Mouse (Mus musculus): ENCODE results near the gene Nfic. TPM values are rescaled to one million over a fixed set of nuclear protein-coding genes. Genes with fewer than 3 reads are reported as not detected.

The Nfic gene
- total RNA-seq, 2 experiments from 2014 or later, result 3.0 to 15.9 TPM

DNA sequence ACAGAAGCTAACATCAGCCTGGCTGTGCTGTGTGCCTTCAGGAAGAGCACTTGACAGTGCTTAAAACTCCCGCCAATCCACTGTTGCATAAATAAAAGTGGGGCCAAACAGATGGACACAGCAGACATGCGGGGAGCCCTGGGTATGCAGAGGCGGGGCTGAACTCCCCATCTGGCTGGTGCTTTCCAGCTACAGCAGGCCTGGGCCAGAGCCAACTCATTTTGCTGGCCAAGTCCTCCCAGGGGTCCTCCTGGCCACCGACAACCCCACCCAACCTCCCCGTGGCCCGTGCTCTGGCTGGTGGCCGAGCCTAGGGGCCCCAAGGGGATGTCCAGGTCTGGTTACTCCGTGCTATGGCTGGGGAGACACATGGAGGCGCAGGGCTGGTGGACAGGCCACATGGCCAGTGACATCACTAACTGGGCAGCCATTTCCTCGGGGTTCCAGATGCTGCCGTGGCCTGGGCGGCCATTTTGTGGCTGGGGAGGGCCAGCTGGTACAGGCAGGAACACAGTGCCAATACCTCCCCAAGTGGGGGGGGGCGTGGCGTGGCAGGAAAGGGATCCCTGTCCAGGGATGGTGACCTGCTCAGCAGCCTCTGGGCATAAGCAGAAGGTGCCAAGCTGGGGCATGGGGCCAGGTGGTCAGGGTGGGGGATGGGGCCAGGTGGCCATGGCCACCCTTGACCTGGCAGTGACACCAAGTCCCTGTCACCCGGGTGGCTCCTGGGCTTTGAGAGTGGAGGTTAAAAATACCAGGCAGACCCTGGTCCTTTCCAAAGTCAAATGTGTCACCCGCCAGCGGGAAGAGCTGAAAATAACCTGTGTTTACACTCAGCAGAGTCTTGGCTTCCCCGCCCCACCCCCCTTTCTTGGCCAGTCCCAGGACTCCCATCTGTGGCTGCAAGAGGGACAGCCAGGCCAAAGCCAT is 43.7 kb downstream of the Nfic start:
- ATAC-seq (replicated peaks; ENCODE audit: low FRiP score, low TSS enrichment, poor library complexity, severe bottlenecking), result no peak

DNA sequence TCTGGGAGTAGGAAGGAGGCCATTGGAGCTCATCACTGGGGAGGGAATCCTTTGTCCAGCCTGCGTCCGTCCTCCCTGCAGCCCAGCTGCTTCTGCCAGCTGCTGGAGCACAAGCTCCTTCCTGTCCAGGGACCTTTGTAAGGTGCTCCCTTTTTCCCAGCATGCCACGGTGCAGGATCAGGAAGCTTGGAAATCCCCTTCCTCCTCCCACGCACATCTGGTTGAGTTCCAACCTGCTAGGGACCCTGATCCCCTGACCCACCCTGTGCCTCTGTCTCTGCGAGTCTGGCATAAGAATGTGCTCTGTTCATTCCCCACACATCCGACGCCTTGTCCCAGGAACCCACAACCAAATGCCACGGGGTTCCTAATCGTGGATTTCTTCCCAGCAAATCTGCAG is 44.5 kb downstream of the Nfic start:
- no peak for ATAC-seq (replicated peaks; ENCODE audit: low FRiP score, low TSS enrichment, poor library complexity, severe bottlenecking)

DNA sequence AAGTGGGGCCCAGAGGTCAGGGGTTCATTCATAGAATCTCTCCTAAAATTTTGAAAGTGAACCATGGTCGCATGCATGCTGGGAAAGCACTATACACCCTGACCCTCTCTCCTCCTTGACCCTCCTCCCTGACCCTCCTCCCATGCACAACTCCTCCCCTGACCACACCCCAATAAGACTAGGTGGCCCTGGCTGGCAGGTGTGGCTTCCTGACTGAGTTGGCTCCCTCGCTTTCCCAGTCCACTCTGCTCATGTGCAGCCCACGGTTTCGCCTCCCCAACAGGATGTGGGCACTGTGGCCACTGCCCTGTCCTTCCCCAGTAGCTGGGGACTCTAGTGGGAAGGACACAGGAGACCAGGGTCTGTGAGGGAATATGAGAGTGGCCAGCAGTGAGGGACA is 45.1 kb downstream of the Nfic start:
- no peak for ATAC-seq (replicated peaks; ENCODE audit: low FRiP score, low TSS enrichment, poor library complexity, severe bottlenecking)

DNA sequence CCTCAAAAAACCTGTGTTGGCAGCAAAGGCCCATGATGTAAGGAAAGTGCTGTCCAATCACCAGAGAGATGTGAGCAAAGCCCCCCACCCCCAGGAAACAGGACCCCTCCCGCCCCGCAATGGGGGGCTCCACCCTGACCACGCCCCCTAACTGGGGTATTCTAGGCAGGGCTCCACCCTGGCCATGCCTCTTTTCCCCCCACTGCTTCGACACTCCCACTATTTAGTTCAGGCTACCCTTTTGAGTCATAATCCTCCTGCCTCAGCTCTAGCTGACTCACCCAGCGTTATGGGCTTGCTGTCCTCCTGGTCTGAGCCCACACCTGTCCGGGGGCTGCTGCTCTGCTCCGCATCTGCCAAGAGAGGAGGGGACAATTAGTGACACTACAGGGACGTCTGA is 46.1 kb downstream of the Nfic start:
- ATAC-seq (replicated peaks; ENCODE audit: low FRiP score, low TSS enrichment, poor library complexity, severe bottlenecking), result no peak

DNA sequence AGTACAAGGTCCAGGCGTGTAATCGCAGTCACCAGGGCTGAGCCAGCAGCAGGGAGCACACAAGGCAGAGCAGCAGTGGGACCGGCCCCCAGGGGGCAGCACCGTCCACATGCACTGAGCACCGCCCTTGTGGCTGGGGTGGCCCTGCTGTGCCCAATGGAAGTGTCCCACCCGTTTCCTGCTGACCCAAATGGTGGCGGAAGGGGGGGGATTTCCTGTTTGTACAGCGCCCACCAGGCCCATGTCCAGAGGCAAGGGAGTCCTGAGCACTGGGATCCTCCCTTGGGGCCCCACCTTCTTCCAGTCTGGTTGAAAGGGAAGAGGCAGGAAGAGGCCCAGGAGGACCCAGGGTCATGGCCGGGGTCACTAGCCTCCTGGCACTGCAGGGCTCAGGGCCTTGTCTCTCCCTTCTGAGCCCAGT is 46.6 kb downstream of the Nfic start:
- ATAC-seq (replicated peaks; ENCODE audit: low FRiP score, low TSS enrichment, poor library complexity, severe bottlenecking), result peak; percentile 72

DNA sequence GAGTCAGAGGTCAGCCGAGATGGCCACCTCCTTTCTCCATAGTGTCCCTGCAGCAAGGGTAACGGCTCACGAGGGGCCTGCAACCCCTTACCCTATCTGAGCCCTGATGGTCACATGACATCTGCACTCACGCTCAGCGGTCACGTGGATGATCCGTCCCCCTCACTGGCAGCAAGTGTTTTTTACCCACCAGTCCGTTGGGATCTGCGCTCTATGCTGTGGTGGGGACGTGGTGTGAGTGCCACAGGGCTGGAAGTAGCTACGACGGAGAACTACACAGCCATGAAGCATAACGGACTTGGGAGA is 47.1 kb downstream of the Nfic start:
- no peak for ATAC-seq (replicated peaks; ENCODE audit: low FRiP score, low TSS enrichment, poor library complexity, severe bottlenecking)

DNA sequence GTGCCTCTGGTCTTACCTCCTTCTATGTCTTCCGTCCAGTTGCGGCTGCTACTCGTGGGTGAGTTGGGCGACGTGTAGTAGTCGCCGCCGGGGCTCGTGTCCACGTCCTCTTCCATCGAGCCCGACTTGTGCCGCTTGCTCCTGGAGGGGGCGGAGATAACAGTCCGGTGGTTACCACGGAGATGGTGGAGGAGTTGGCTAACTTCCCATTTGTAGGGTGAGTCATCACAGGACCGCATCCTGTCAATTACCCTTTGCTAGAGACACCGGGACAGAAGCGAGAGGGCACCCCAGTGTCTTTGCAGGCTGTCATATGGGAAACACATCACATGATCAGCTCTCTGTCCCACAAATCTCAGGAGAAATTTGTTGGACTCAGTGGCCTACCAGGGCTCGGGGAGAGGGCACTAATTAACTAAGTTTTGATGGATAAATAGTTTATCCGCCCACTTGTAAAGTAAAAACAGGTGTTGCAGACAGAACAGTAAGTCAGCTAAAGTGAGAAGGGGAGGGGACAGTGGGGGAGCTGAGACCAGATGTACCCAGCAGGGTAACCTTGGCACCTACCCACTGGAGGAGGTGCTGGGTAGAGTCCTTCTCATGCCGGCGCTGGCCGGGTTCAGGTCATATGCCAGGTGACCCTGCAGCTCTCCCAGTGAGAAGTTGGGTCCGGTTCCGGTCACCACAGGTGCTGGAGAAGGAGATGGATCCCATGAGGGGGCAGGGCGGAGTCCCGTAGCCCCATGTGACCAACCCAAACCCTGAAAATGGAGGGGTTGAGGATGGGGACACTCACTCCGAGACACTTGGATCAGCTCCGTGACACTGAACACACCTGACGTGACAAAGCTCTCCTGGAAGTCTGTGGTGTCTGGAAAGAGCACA is 47.7 kb downstream of the Nfic start:
- peak; percentile 23; the same call in 1 of the 2 replicates for ATAC-seq (replicated peaks; ENCODE audit: low FRiP score, low TSS enrichment, poor library complexity, severe bottlenecking)

DNA sequence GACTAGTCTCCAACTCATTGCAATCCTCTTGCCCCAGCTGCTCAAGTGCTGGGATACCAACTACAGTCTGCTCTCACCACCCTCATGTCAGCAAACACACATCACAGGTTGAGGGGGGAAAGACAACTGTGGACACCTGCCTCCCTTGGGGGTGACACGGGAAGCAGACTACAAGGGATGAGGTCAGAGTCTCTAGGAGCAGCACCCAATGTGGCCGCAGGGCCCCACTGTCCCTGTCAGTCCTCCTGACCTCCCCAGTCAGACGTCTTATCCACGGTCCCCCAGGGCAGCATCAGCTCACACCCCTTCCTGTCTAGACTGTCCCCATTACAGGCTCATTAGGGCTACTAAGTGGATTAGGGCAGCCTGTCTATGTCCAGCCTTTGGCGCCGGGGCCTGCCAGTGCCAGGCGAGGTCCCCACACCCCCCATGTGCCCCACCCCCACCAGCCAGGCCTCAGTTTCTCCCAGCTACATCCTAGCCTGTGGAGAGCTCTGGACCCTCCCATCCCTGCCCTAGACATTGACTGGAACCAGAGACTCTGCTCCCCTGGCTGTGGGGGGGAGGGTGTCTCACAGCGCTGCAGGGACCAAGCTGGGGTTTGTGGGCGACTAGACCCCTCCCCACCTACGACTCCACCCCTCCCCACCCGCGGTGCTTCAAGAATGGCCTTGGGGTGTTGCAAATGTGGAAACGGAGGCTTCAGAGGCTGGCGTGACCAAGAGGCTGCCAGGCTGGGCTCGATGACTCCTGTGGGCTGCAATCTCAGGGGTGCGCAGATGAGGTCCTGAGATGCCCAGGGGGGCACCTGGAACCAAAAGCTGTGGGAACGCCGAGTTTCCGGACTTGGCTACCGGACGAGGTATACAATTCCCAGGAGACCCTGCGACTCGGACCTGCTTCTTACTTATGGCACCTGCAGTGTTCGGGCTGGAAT is 48.7 kb downstream of the Nfic start:
- ATAC-seq (replicated peaks; ENCODE audit: low FRiP score, low TSS enrichment, poor library complexity, severe bottlenecking), result no peak

DNA sequence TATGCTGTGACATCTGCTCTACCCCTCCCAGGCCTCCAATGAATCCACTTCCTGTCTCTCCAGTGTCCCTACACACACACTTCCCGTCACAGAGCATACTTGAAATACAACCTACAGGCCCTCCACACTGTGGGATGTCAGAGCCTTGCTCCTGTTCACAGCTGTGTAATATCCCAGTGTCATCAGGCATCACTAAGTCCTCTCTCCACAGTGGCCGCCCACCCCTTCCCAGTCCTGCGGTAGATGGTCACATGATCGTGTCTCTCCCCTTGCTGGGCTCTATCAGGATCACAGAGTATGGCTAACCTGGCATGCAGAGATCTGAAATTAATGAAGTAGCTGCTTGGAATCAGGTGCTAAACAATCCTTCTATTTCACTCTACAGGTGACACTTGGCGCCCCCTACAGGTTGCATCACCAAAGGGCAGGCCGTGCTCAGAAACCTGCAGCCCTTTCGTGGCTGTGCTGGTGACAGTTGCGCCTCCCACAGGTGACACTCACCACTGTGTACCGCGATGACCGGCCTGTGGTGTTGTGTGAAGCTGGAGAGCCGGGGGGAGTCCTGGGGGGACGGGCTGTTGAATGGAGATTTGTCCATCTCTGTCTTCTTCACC is 49.7 kb downstream of the Nfic start:
- ATAC-seq (replicated peaks; ENCODE audit: low FRiP score, low TSS enrichment, poor library complexity, severe bottlenecking), result no peak; the same call in 1 of the 2 replicates

DNA sequence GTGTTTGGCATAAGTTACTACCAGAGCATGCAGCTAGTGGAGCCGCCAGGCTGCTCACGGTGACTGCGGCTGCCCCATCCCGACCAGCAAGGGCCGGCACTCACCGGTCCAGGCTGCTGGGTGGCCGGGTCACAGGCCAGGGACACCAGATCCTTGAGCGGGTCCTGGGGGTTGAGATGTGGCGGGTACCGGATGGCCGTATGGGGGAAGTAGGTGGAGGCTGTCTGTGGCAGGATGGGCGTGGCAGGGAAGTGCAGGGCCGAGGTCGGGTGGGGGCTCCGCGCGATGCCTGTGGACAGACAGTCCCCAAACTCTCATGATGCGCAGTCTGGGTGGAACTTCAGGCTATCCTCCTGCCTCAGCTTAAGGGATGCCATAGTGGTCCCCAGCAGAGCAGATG is 50.7 kb downstream of the Nfic start:
- ATAC-seq (replicated peaks; ENCODE audit: low FRiP score, low TSS enrichment, poor library complexity, severe bottlenecking), result no peak

DNA sequence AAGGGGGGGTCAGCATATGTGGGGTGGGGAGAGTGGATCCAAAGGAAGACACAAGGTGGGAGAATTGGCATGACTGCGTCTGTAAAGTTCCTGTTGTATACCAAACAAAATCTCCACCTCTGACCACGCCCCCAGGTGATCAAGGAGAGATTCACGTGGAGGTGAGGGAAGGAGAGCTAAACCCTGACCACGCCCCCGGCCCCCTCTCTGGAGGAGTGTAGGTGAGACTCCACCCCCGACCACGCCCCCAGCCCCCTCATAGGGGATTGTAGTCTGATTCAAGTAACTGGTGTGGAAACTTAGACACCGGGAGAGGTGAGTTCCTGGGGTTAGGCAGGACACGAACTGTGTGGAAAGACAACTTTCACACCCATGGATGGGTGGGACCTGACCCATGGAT is 51.4 kb downstream of the Nfic start:
- ATAC-seq (replicated peaks; ENCODE audit: low FRiP score, low TSS enrichment, poor library complexity, severe bottlenecking), result no peak

DNA sequence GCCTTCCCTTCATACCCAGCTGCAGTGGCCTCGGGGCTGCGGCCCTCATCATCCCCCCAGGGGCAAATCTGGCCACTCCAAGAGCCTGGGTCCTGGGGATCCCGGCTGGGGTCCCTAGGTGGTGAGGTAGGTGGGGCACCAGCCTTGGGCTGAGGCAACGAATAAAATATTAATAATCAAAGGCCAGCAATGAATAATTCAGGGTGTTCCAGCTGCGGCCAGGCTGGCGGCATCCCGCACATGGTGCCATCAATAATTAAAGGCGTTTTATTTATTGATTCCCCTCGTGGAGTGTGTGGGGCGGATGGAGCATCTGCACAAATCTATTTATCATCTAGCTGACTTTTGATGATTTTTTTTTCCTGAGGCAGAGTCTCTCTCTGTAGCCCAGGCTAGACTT is 51.9 kb downstream of the Nfic start:
- ATAC-seq (replicated peaks; ENCODE audit: low FRiP score, low TSS enrichment, poor library complexity, severe bottlenecking), result no peak

DNA sequence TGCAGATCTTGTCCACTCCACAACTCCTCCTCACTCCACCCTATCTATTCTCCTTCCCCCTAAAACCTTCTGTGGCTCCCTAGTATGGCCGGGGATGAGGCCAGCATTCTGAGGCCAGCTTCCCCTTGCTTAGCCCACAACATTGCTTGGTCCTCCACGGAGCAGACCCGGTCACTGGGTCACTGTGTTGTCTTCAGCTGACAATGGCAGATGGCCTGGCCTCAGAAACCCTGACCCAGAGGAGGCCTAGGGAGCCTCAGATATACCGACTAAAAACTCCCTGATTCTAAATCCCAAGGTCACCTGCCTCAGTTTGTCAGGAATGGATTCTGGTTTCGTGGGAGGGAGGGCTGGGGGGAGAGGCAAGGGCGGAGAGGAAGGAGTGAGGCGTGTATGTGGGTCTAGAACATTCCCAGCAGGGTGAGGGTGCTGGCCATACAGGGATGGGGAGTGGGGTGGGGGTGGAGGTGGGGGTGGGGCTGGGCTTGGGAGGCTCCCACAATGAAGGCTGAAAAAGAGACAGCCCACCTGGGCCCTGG is 53.1 kb downstream of the Nfic start:
- ATAC-seq (replicated peaks; ENCODE audit: low FRiP score, low TSS enrichment, poor library complexity, severe bottlenecking), result no peak

DNA sequence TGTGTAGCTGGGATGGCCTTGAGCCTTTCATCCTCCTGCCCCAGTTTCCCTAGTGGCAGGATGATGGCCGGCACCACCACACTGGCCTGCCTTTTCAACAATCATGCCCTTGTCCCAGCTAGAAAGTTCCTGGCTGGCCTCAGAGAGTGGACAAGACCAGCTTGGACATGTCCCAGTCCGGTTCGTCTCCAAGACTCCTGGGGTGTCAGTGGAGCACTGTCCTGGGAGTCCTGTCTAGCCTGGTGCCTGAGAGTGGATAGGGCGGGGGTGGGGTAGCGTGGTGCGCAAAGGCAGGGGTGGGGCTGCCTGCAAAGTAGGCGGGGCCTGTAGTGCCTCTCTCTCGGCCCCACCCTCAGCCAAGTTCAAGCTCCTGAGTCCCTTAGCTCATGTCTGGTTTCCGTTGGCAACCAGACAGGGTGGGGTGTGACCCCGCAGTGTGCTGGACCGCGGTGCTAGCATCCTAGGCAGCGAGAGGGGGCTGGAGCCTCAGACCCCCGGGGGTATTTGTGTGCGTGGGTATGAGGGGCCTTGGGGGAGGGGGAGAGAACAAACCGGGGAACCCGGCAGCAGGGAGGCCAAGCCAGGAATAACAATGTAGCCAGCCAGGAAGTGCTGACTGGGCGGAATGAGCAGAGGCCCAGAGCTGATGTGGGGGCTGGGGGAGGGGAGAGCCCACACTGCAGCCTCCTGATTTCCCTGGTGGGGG is 53.8 kb downstream of the Nfic start:
- ATAC-seq (replicated peaks; ENCODE audit: low FRiP score, low TSS enrichment, poor library complexity, severe bottlenecking), result peak; percentile 64

DNA sequence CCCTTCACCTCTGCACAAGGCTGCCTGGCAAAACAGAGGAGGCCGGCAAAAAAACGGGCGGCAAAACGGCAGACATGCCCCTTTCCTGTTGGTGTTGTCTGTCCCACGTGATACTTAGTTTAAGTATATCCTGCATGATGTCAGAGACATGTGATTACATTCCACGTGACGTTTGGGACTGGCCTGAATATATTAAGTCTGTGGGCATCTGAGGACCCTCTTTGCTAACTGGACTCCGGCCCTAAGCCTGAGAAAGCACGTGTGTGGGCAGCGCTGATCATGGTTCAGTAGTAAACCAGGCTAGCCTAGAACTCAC is 54.3 kb downstream of the Nfic start:
- no peak for ATAC-seq (replicated peaks; ENCODE audit: low FRiP score, low TSS enrichment, poor library complexity, severe bottlenecking)

DNA sequence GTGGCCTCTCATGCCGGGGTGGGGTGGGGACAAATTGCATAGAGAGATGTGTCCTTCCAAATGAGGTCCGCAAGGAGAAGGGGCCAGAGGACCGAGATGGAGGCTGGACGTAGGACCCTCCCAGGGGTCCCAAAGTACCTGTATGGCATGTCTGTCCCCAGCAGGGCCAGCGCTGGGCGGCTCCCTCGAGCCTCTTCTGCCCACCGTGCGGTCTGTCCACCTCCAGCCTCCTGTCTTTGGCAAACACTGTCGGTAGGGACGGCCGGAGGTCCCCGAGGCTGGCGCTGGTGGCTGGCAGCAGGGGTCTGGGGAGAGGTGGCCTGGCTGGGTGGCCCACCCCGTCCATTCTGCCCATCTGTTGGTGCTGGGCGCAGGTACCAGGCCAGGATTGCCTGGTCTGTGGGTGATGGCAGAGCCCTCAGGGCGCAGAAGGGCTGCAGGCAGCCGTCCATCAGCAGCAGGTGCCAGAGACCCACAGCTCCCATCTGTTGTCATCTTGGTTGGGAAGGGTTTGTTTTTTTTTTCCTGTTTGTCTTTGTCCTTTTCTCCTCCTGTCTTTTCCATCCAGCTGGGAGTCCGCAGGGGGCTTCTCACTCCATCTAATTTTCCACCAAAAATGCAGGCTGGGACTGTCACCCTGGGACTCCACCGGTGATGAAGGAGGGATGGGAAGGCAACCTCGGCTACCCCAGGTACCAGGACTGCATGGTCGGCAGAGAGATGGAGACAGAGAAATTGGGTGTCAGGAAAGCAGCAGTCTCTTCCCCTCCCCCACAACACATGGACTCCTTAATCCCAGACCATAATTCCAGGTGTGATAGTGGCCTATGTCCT is 54.8 kb downstream of the Nfic start:
- ATAC-seq (replicated peaks; ENCODE audit: low FRiP score, low TSS enrichment, poor library complexity, severe bottlenecking), result no peak

DNA sequence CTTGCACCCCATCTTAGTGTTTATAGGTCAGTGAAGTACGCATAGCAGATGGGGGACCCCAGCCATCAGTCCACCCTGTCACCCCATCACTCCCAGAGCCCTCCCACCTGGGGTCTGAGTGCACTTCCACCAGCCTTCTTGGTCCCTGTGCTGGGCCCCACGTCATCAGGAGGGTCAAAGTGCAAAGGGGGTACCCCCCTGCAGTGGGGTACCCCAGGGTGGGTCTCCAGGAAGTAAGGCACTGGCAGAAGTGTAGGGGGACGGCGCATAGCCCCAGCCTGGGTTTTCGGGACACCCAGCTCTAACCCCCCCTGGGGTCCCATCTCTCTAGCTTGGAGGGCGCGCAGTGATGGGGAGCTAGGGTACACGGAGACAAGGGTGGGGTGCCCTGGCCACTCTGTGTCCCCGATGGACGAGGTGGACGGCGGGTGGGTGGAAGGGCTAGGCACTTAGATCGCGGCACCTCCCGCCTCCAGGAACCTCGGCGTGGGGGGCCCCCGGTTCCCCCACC is 55.6 kb downstream of the Nfic start:
- ATAC-seq (replicated peaks; ENCODE audit: low FRiP score, low TSS enrichment, poor library complexity, severe bottlenecking), result no peak

Measured in megakaryocyte-erythroid progenitor cell, adult 5-6 weeks (primary cell).